Mouse (Mus musculus) forebrain, embryonic 16.5 days (tissue): ENCODE data around the gene Acta1. TPM values are rescaled to one million over a fixed set of nuclear protein-coding genes. Genes with fewer than 3 reads are reported as not detected.

Source experiments
- ATAC-seq: fragments of 200-750 bp; cut with Nextera tagmentation; 2 replicates; pipeline ENCODE4 v1.8.0; 2017; ENCODE audit warnings: mild to moderate bottlenecking, moderate library complexity
- H3K27ac ChIP-seq: fragments of 300-500 bp; sonication (generic); 2 replicates; pipeline ENCODE4 v1.5.1; 2014; ENCODE audit warnings: low read length, control low read depth
- H3K27me3 ChIP-seq: fragments of 300-500 bp; sonication (generic); replicated peaks from 2 replicates; pipeline ENCODE4 v1.6.1; 2014; ENCODE audit warnings: low read length; ENCODE audit not compliant: control insufficient read depth, insufficient read depth
- H3K36me3 ChIP-seq: fragments of 300-500 bp; sonication (generic); 2 replicates; pipeline ENCODE4 v1.6.1; 2014; ENCODE audit not compliant: control insufficient read depth, insufficient read depth
- H3K4me1 ChIP-seq: fragments of 300-500 bp; sonication (generic); replicated peaks from 2 replicates; pipeline ENCODE4 v1.6.1; 2014; ENCODE audit warnings: low read length; ENCODE audit not compliant: control insufficient read depth, insufficient read depth
- H3K4me2 ChIP-seq: fragments of 300-500 bp; sonication (generic); 2 replicates; pipeline ENCODE4 v1.6.1; 2014; ENCODE audit warnings: mild to moderate bottlenecking, low read length, control low read depth
- H3K4me3 ChIP-seq: fragments of 300-500 bp; sonication (generic); replicated peaks from 2 replicates; pipeline ENCODE4 v1.5.1; 2014; ENCODE audit warnings: mild to moderate bottlenecking, low read length, control low read depth
- H3K9ac ChIP-seq: fragments of 300-500 bp; sonication (generic); replicated peaks from 2 replicates; pipeline ENCODE4 v1.6.1; 2014; ENCODE audit warnings: low read depth, low read length, control low read depth
- H3K9me3 ChIP-seq: fragments of 300-500 bp; sonication (generic); 2 replicates; pipeline ENCODE4 v1.6.1; 2016; ENCODE audit warnings: low read length; ENCODE audit not compliant: control insufficient read depth
- WGBS: fragments of 180-500 bp; shearing (Covaris S2); extraction: QIAGEN DNeasy Blood & Tissue Kit; methylation state at CpG from one replicate; pipeline ENCODE4 v1.1.7; 2014; 5-methylcytosine and 5-hydroxymethylcytosine counted together
- polyA plus RNA-seq: library from polyadenylated mRNA; unstranded; fragments of >200 nt; fragmentation: Nextera tagmentation; extraction: Ambion mirVana; gene quantifications from 2 replicates; pipeline ENCODE4 v1.2.1, GENCODE M21; 2015

The Acta1 gene
- polyA plus RNA-seq, 1 experiment from 2014 or later: 6.3 TPM

GRCm38 (mm10) chr8:123896774-123897173 lies 2.2 kb upstream of the Acta1 start:
- Histone ChIP-seq H3K4me3 (no peak overlapping the region), H3K36me3 (peaks cover 7% of the 10 kb centered on the region), H3K27me3 (peaks cover 24% of the 10 kb centered on the region), H3K4me2 (no peak overlapping the region), H3K9me3 (no peaks in the 10 kb centered on the region), H3K27ac (no peak overlapping the region), H3K9ac (no peak overlapping the region), H3K4me1 (peaks cover 6% of the 10 kb centered on the region)
- 54% methylated on average over 10 of the region's 10 CpGs for WGBS
- ATAC-seq: no peak

- H3K9me3 ChIP-seq: no peaks in the 10 kb centered on the region
- no peak overlapping the region for H3K4me2 ChIP-seq
- no peak for ATAC-seq
- 61% methylated on average over 14 of the region's 14 CpGs for WGBS
- H3K4me3 ChIP-seq: no peak overlapping the region
- peaks cover 24% of the 10 kb centered on the region for H3K27me3 ChIP-seq
- no peak overlapping the region for H3K27ac ChIP-seq
- peaks cover 9% of the 10 kb centered on the region for H3K4me1 ChIP-seq
- H3K9ac ChIP-seq: no peak overlapping the region
- H3K36me3 ChIP-seq: peaks cover 3% of the 10 kb centered on the region
Measured at GRCm38 (mm10) chr8:123896366-123896761, 1.8 kb upstream of the Acta1 start.

- peaks cover 13% of the 10 kb centered on the region for H3K4me1 ChIP-seq
- H3K4me2 ChIP-seq: no peak overlapping the region
- no peak for ATAC-seq
- H3K4me3 ChIP-seq: no peak overlapping the region
- 0 out of 2 replicates have a peak, but pooled peaks cover 3% of the 10 kb centered on the region for H3K36me3 ChIP-seq
- H3K27me3 ChIP-seq: peaks cover 28% of the 10 kb centered on the region
- whole genome bisulfite sequencing: 71% methylated on average over 9 of the region's 9 CpGs
- H3K9me3 ChIP-seq: no peaks in the 10 kb centered on the region
- no peak overlapping the region for H3K9ac ChIP-seq
- no peak overlapping the region for H3K27ac ChIP-seq
Measured at GRCm38 (mm10) chr8:123895680-123896365, 1.3 kb upstream of the Acta1 start.

GRCm38 (mm10) chr8:123895230-123895629 lies 679 bp upstream of the Acta1 start:
- peaks cover 34% of the 10 kb centered on the region for H3K27me3 ChIP-seq

GRCm38 (mm10) chr8:123893413-123893812 lies 1.1 kb downstream of the Acta1 start:
- H3K9ac ChIP-seq: no peak overlapping the region
- H3K4me2 ChIP-seq: no peak overlapping the region
- WGBS: 76% methylated on average over 11 of the region's 11 CpGs
- H3K36me3 ChIP-seq: no peaks in the 10 kb centered on the region
- H3K27ac ChIP-seq: no peak overlapping the region
- H3K4me3 ChIP-seq: no peak overlapping the region
- peaks cover 13% of the 10 kb centered on the region for H3K4me1 ChIP-seq
- no peak for ATAC-seq
- H3K27me3 ChIP-seq: peaks cover 45% of the 10 kb centered on the region
- H3K9me3 ChIP-seq: no peaks in the 10 kb centered on the region

More at GRCm38 (mm10) chr8:123895230-123895629, 679 bp upstream of the Acta1 start:
- no peak overlapping the region for H3K4me2 ChIP-seq
- WGBS: 72% methylated on average over 4 of the region's 4 CpGs
- no peak overlapping the region for H3K27ac ChIP-seq
- no peak for ATAC-seq
- H3K9me3 ChIP-seq: no peaks in the 10 kb centered on the region
- no peak overlapping the region for H3K9ac ChIP-seq
- H3K36me3 ChIP-seq: no peaks in the 10 kb centered on the region
- H3K4me1 ChIP-seq: peaks cover 13% of the 10 kb centered on the region
- no peak overlapping the region for H3K4me3 ChIP-seq

- Histone ChIP-seq H3K4me2 (peak overlapping the region; percentile 83), H3K4me1 (peaks cover 13% of the 10 kb centered on the region), H3K9me3 (no peaks in the 10 kb centered on the region), H3K36me3 (no peaks in the 10 kb centered on the region), H3K27me3 (peaks cover 45% of the 10 kb centered on the region), H3K4me3 (peak overlapping the region; percentile 62), H3K27ac (no peak overlapping the region), H3K9ac (peak overlapping the region; percentile 76)
- no peak; the same call in 1 of the 2 replicates for ATAC-seq
- WGBS: 9% methylated on average over 30 of the region's 30 CpGs
Measured at GRCm38 (mm10) chr8:123892586-123893155, 1.9 kb downstream of the Acta1 start.

- Histone ChIP-seq H3K4me2 (peak overlapping the region; percentile 83), H3K9ac (peak overlapping the region; percentile 76), H3K9me3 (no peaks in the 10 kb centered on the region), H3K4me1 (peaks cover 13% of the 10 kb centered on the region), H3K36me3 (no peaks in the 10 kb centered on the region), H3K27me3 (peaks cover 45% of the 10 kb centered on the region), H3K27ac (no peak overlapping the region; the same call in 1 of the 2 replicates), H3K4me3 (peak overlapping the region; percentile 62)
- WGBS: under 1% methylated on average over 49 of the region's 49 CpGs
- peak; percentile 82 for ATAC-seq
Measured at GRCm38 (mm10) chr8:123891883-123892585, 2.5 kb downstream of the Acta1 start.

GRCm38 (mm10) chr8:123891271-123891670 lies 3.3 kb downstream of the Acta1 start:
- no peak for ATAC-seq
- H3K9me3 ChIP-seq: no peaks in the 10 kb centered on the region
- H3K27me3 ChIP-seq: peaks cover 50% of the 10 kb centered on the region
- peak overlapping the region; percentile 76 for H3K9ac ChIP-seq
- H3K4me1 ChIP-seq: peaks cover 13% of the 10 kb centered on the region
- peak overlapping the region; percentile 62 for H3K4me3 ChIP-seq
- 0% methylated on average over 11 of the region's 11 CpGs for WGBS
- no peaks in the 10 kb centered on the region for H3K36me3 ChIP-seq
- H3K4me2 ChIP-seq: peak overlapping the region; percentile 83
- H3K27ac ChIP-seq: no peak overlapping the region

- H3K36me3 ChIP-seq: no peaks in the 10 kb centered on the region
- no peak for ATAC-seq
- H3K4me1 ChIP-seq: peaks cover 18% of the 10 kb centered on the region
- peaks cover 48% of the 10 kb centered on the region for H3K27me3 ChIP-seq
- no peak overlapping the region for H3K27ac ChIP-seq
- no peak overlapping the region for H3K4me3 ChIP-seq
- WGBS: 77% methylated on average over 4 of the region's 4 CpGs
- H3K9me3 ChIP-seq: no peaks in the 10 kb centered on the region
- H3K9ac ChIP-seq: no peak overlapping the region
- H3K4me2 ChIP-seq: no peak overlapping the region
Measured at GRCm38 (mm10) chr8:123889797-123890196, 4.8 kb downstream of the Acta1 start.
